Mouse (Mus musculus) E14TG2a.4 (cell line): ENCODE data around the gene Hnrnpd.

Experiments
- CTCF ChIP-seq: conservative IDR thresholded peaks from 2 replicates; pipeline ENCODE4 v1.5.1; 2014; ENCODE audit warnings: low read length
- NANOG ChIP-seq: IDR thresholded peaks from 2 replicates; pipeline ENCODE4 v1.6.1; 2014; ENCODE audit warnings: borderline replicate concordance, low read length, mixed read lengths
- POU5F1 ChIP-seq: IDR thresholded peaks from 2 replicates; pipeline ENCODE4 v1.6.1; 2014; ENCODE audit warnings: low read length, borderline replicate concordance

- TF ChIP-seq CTCF (no peak), POU5F1 (no peak), NANOG (peak; percentile 83; the same call in 1 of the 2 replicates)
Observed at GRCm38 (mm10) chr5:99922033-99922432, 56.7 kb downstream of the Hnrnpd start.
